Mouse (Mus musculus) G1E-ER4 (cell line): Measurements from ENCODE around the gene Zfp607b. TPM values are rescaled to one million over a fixed set of nuclear protein-coding genes. Genes with fewer than 3 reads are reported as not detected.

Experiments
- GATA1 ChIP-seq: IDR thresholded peaks from one replicate; pipeline ENCODE4 v1.8.0; 2012; ENCODE audit warnings: low read length, inconsistent platforms
- polyA plus RNA-seq: library from polyadenylated mRNA; stranded (reverse); fragments of >175 nt; gene quantifications from 2 replicates; pipeline ENCODE4 v1.2.3, GENCODE M21; 2012

The Zfp607b gene
- polyA plus RNA-seq, 1 experiment, result 0.08 TPM

DNA sequence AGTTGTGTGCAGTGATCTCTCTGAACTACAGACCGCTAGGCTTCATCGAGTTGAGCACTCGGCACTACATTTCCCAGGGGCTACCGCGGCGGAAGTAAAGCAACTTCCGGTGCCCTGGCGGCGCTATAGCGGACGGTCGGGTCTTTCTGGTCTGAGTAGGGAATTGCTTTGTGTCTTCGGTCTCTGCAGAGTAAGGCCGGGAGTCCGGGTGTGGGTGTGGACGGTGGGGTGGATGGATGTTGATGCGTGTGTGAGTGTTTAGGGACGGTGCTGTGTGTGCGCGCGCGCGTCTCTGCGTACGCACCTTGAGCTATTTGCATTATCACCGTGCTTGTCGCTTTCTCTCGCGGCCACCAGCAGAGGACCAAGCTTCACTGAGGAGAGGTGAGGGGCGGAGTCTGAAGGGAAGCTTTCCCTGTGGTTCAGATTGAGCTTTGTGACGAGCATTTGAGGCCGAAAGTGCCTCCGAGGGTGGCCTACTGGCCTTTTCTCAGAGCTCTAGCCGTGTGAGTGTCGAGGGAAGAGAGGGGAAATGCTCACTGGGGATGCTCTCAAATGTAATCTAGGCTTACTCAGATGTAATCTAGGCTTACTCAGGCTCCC is 42.2 kb downstream of the Zfp607b start, which contains the start of gene Zfp60:
Zfp60 (plus strand) TSS at position 109 of the 603 bp plus-strand sequence.
- no peak for TF ChIP-seq GATA1

DNA sequence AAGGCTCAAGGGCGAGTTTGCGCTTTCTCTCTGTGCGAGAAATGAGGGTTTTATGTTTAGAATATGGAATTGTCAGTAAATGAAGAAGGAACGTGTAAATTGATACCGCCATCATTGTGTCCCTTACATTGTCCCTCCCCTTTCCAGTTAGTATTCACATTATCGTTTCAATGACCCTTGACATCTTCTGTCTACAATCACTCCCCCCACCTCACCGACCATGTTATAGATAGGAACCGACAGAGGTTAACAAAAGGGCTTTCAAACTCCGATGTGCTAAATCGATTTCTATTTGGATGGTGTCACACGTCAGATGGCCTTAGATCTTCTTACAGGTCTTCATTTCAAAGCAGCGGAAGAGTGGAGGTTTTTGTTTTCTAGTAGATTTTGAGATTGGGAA is 42.8 kb downstream of the Zfp607b start:
- no peak for TF ChIP-seq GATA1

DNA sequence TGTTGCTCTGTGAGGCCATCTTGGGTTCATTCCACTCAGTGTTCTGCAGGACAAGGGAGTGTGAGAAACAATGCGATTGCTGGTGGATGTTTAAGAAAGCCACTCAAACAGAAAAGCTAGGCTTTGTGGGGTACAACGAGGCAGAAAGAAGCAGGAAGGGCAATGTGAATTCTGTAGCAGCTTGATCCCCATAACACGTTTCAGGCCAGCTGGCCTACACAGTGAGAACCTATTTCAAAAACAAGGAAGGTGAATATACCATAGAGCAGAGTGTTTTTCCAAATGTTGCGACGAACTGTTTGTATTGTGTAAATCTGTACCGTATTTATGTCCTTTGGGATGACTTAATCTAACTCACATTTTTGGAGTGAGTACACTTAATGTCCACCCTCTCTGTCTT is 43.4 kb downstream of the Zfp607b start:
- TF ChIP-seq GATA1, result no peak

DNA sequence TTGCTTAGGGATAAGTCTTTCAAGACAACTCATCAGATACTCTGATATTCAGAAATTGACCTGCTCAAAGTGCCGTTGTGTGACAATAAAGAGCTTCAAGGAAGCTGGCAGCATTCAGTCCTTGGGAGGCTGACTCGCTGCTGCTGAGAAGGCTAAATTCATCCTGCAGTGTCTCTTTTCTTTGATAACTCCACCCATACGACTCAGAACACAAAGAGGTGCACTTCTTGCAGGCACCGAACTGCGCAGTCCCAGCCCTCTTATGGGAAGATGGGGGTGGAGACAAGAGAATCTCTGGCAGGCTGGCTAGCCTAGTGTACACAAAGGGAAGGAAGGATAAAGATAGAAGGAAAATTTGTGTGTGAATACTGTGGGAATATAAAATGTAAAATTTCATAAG is 46.3 kb downstream of the Zfp607b start:
- no peak for TF ChIP-seq GATA1

Other genes with a start within 250 kb of the Zfp607b start
- gene Sptbn4, start 241.7 kb upstream of the Zfp607b start, polyA plus RNA-seq, result 0.39 and 0.67 TPM in 2 replicates
- 971 and 1,082 TPM in 2 replicates for gene Blvrb, start 241.4 kb upstream of the Zfp607b start, polyA plus RNA-seq
- gene Sertad3, start 215.6 kb upstream of the Zfp607b start, polyA plus RNA-seq, result 39.7 and 45.0 TPM in 2 replicates
- 87.2 and 107 TPM in 2 replicates for gene Sertad1, start 202.4 kb upstream of the Zfp607b start, polyA plus RNA-seq
- 4.4 and 4.8 TPM in 2 replicates for gene Prx, start 190.0 kb upstream of the Zfp607b start, polyA plus RNA-seq
- 0.48 and 0.57 TPM in 2 replicates for gene Hipk4, start 166.1 kb upstream of the Zfp607b start, polyA plus RNA-seq
- 13.4 and 14.5 TPM in 2 replicates for gene Pld3, start 136.1 kb upstream of the Zfp607b start, polyA plus RNA-seq
- gene 2310022A10Rik, start 136.1 kb upstream of the Zfp607b start, polyA plus RNA-seq, result 75.9 and 80.9 TPM in 2 replicates
- gene Akt2, start 97.8 kb upstream of the Zfp607b start, polyA plus RNA-seq, result 86.1 and 92.3 TPM in 2 replicates
- not detected in 2 replicates for gene Ttc9b, start 35.4 kb upstream of the Zfp607b start, polyA plus RNA-seq
- 78.9 and 101 TPM in 2 replicates for gene Map3k10, start 14.7 kb upstream of the Zfp607b start, polyA plus RNA-seq
- gene Zfp60, start 42.0 kb downstream of the Zfp607b start, polyA plus RNA-seq, result 0.43 and 0.51 TPM in 2 replicates
- gene Zfp626, start 117.9 kb downstream of the Zfp607b start, polyA plus RNA-seq, result 0.06 and 0.08 TPM in 2 replicates
- 0.24 and 0.26 TPM in 2 replicates for gene Zfp59, start 149.3 kb downstream of the Zfp607b start, polyA plus RNA-seq
- gene Zfp607a, start 168.2 kb downstream of the Zfp607b start, polyA plus RNA-seq, result 0.09 and 0.12 TPM in 2 replicates
- 0.06 TPM in 2 replicates for gene Zfp974, start 240.1 kb downstream of the Zfp607b start, polyA plus RNA-seq